Mouse (Mus musculus) gastrocnemius, postnatal 36 days (tissue): ENCODE data around the gene Rabepk. TPM values are rescaled to one million over a fixed set of nuclear protein-coding genes. Genes with fewer than 3 reads are reported as not detected.
A peak's percentile ranks its signal among the peaks of the same experiment; 100 is the strongest.
"Not testable (repeated sequence)": the region's sequence is repeated elsewhere in the genome, so short reads cannot be mapped to it uniquely, and the experiment has no call there.

ENCODE experiments used
- DNase-seq, 2 experiments: peaks; one replicate each; pipeline ENCODE4 v3.0.0; 2022
- intact Hi-C: fragments of 180-260 bp; cut with DNase I; formaldehyde crosslinking; loops from one replicate; pipeline ENCODE4 v1.15.1; 2025
- long read RNA-seq, 2 experiments: library from polyadenylated mRNA; stranded (forward); transcript quantifications; one replicate each; pipeline ENCODE4 v2.0.0; 2021
- total RNA-seq, 2 experiments: library from RNA; stranded (reverse); gene quantifications; 2 replicates each; pipeline ENCODE4 v1.2.3; 2021

The Rabepk gene
- 1 to 10 TPM; 7.5 to 8.6 TPM for total RNA-seq
- long read RNA-seq, experiment 1, partial matches to known transcripts, result 5 of 14 reads
- long read RNA-seq, experiment 1, other reads (novel, unspliced or antisense), result 5 of 14 reads
- long read RNA-seq, experiment 2, transcript Rabepk-207 (8 exons, 2,968 nt), result major isoform, 6 of 13 reads
- long read RNA-seq, experiment 2, partial matches to known transcripts, result 0 of 13 reads
- long read RNA-seq, experiment 2, other reads (novel, unspliced or antisense), result 6 of 13 reads

DNA sequence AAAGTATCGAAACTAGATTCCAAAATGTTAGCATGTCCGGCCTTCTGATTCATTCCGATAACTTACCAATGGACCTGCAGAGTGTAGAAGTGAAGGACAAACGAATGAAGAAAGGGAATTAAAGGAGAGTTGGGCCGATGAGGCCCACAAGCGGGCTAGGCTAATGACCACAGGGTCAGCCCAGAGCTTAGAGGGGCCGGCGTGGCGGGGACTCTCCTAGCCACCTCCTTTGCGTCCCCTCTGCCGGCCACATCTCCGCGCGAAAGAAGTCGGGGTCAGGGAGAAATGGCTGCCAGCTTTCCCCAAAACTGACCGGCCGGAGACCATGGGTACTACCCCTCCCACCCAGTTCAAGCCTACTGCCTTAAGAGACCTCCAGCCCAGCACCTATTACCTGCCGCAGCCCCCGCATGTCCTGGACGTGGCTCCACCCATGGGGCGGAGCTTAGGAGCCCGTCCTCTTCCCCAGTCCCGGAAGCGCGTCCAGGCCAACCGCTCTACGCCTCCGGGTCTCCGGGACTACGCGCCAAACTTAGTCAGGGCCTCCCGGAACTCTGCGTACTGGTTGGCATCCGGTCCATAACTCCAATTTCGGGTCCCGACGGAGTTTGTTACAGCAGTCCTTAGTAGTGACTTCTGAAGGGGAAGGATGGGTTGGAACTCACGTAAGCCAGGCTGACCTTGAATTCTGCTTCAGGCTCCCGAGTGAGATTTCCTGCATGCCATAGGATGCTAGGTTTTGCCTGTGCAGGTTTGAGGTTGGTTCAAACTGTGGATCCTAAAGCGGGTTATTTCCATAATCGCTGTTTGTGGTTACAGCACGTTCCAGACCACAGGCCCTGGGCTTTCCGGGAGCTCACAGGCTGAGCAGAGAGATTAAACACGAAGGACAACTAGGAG, at the start of gene Rabepk:
Gene Rabepk, minus strand, starts transcription at position 556 of the 900 bp plus-strand sequence.
- intact Hi-C loops, result no loop called here
- DNase-seq, result peak; percentile 70 to 78

DNA sequence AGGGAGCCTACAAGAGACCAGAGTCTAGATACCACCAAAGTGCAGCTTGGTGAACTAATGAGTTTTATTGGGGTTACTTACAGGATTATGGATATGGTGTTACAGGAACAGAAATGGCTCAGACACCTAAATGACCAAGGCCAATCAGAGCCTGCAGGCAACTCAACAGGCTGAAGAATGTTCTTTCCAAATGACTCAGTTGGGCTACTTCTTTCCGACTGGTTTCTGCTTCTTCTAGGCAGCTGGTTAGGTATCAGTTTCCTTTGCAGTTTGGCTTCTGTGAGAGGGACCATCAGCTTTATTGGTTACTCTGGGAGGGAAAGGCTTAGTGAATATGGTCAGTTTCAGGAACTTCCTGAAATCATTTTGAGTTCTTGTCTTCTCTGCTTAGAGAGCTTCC, 48.0 kb upstream of the Rabepk start:
- intact Hi-C loops, result no loop called here
- DNase-seq, result no peak

DNA sequence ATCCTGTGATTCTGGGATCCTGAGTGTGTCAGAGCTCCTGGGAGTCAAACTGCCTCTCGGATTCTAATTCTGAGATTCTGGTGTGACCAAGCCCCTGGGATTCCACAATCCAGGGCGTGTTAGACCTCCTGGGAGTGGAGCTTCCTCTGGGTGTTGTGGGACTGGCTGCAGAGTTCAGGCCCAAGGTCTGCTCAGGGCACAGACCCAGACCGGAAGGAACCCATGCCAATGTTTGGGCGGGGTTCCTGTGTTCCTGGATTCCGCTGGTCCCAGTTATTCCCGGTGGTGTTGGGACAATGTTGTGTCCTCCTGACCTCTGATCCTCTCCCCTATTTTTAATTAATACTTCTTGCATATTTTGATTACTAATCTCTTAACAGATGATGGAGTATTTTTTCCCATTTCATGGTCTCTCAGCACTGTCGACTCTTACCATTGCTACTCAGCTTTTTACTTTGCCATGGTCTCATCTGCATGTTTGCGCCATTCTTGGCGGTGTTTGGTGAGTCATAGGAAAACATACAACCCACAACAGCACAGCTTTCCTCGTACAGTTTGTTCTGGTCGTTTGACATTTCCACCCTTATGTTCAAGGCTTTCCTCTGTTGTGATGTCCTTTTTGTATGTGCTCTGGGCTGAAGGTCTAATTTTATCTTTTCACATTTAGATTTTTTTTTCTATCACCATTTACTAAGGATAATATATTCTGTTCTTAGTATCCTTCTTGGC, 43.7 kb upstream of the Rabepk start:
- intact Hi-C loops, result no loop called here
- peak; percentile 32 to 57 for DNase-seq

DNA sequence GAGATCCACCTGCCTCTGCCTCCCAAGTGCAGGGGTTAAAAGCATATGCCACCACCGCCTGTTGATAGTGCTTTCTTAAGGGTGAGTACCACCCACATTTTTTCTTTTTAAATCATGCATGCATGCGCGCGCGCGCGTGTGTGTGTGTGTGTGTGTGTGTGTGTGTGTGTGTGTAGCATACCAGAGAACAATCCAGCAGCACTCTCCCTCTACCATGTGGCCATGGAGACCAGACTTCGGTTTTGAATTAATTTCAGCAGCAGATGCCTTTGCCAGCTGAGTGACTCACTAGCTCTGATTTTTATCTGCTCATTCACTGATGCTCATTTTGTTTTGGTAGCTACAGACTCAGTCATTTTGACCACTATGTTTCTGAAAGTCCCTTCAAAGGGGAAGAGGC, 42.0 kb upstream of the Rabepk start:
- no peak for DNase-seq
- intact Hi-C loops, result no loop called here

DNA sequence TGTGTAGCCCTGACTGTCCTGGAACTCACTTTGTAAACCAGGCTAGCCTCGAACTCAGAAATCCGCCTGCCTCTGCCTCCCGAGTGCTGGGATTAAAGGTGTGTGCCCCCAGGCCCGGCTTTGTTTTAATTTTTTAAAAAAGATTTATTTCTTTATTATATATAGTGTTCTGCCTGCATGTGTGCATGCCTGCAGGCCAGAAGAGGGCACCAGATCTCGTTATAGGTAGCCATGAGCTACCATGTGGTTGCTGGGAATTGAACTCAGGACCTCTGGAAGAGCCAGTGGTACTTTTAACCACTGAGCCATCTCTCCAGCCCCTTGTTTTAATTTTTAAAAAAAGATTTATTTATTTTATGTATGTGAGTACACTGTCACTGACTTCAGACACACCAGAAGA, 40.4 kb upstream of the Rabepk start:
- intact Hi-C loops, DNase-seq: not testable (repeated sequence)

DNA sequence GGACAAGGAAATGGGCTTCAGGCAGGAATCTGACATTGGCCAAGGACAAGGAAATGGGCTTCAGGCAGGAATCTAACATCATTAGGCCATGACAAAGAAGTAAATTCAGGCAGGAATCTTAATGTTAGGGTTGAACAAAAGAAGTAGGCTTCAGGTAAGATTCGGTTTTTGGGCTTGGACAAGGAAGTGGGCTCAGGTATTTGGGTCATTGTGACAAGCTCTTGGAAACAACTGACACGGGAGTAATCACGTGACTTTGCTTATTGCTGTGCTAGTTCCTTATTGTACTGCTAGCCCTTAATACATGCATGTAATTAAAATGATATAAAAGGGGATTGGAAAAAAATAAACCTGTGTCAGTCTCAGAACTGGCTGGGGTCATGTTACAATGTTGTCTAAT, 36.0 kb upstream of the Rabepk start:
- intact Hi-C loops, result no loop called here

DNA sequence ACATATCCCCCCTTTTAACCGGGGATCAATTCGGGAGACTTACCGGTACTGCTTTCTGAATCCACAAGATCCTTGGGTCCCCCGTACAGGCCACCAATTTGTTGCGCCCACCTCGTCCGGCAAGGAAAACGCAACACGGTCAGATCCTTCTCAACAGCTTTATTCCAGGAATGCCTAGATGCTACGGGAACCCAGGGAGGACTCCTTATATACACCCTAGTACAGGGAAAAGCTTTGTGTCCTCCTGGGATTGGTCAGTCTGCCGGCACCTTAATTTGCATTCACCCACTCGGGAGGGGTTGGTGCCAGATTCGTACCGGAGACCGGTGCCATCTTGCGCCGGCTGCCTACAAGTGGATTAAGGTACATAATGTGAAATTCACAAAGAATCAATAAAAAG, 33.9 kb upstream of the Rabepk start:
- intact Hi-C loops, result no loop called here
- DNase-seq, result no peak

More for the DNA sequence above, 36.0 kb upstream of the Rabepk start:
- DNase-seq, result no peak

DNA sequence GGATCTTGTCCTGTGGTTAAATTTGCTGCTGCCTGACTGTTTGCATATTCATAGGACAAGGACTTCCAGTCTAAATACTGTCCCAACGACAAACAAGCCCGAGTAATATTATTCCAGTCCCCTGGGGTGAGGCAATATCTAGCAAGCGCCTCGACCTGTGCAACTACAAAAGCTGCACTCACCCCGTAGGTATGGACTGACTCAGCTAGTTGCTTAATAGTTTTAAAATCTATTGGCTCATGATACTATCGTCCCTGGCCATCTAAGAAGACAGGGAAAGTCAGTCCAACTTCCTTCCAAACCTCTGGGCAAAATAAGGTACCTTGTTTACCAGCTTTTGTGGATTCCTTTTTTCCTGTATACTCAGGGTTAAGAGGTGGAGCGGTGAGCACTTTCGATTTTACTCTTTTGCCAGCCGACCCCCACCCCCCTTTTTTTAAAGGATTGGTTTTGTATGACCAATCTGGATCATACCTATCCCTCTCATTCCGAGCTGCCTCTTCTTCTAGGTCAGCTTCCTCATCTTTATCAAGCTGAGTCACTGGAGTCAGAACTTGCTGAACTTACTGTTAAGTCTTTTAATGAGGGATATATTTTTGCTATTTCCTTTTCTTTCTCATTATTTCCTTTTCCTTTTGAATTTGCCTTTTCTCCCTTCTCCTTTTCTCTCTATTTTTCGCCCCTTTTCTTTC, 33.2 kb upstream of the Rabepk start, which contains the start of gene Gm34653:
Gene Gm34653, plus strand, starts transcription at position 242 of the 692 bp plus-strand sequence.
- DNase-seq, intact Hi-C loops: not testable (repeated sequence)

DNA sequence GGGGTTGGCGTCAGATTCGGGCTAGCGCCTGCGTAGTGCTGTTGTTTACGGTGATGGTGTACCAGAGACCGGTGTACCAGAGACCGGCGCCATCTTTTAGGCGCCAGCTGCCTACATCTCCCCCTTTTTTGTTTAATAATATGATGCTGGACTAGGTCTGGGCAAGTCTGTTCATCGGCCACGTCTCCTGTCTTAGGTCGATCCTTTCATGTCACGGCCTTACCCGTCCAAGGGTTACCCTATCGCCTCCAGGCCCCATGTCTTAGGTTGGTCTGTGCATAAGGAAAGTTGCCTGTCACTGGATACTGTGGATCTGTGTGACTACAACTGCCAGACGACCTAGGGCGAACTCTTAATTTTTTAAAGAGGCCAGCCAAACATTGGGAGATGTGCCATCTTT, 30.4 kb upstream of the Rabepk start:
- DNase-seq, intact Hi-C loops: not testable (repeated sequence)

DNA sequence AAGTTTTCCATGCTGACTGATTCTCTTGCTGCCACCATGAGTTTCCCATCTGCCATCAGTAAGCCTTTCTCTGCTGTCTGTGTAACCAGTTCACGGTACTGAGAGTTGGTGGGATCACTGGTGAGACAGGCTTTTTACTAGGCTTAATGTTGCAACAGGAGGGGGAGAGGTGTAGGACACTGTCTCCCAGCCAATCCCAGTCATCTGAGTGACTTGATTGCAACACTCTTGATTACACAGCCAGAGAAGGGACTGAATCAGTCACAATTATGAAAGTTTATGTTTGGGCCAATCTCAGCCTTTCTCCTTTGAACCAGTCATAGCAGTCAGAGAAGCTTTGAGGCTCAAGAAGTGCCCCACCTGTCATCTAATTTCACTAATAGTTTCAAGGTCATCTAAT, 28.3 kb upstream of the Rabepk start:
- no peak for DNase-seq
- intact Hi-C loops, result loop anchor here (5.0 kb wide), 1 partner anchor 39 kb away; no protein-coding TSS in a partner anchor

DNA sequence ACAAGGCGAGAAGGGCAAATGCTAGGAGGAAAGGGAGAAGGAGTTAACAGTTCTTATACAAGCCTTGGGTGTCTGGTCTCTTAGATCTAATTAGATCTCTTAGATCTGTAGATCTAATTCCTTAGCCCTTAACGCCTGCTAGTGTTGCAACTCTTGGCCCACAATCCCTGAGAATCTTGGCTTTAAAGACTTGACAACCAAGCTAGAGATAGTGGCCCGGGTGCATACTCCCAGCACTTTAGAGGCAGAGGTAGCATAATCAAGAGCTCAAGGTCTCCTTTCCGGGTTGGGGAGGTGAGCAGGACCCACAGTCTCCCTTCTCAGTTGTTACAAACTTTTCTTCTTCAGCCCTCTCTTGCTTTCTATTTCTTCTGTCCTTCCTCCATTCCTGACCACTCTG, 27.9 kb upstream of the Rabepk start:
- no peak for DNase-seq
- intact Hi-C loops, result loop anchor here (5.0 kb wide), 1 partner anchor 40 kb away; no protein-coding TSS in a partner anchor

DNA sequence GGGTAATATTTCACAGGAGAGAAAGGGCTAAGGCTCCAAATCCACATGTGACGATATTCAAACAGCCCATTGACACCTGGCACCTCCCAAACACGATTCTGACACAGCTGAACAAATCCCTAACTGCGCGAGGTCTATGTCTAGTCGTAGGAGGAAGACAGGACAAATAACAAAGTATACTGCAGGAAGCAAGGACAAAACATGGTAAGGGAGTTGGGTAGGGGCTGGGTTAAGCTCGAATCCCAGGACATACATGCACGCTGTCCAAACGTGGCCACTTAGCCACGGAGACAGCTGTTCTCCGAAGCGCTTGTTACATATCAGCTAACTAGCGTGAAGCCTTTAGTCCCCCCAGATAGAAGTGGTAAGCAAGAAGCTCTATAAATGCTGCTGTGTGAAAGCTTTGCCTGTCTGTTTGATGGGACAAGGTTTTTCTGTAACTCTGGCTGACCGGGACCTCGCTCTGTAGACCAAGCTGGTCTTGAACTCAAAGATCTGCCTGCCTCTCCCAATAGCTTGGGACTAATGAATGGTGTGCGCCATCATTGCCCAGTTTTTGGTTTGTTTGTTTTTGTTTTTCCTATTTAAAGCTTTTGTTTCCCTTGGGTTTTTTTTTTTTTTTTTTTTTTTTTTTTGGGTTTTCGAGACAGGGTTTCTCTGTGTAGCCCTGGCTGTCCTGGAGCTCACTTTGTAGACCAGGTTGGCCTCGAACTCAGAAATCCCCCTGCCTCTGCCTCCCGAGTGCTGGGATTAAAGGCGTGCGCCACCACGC, 26.9 kb upstream of the Rabepk start:
- intact Hi-C loops, result loop anchor here (5.0 kb wide), 1 partner anchor 41 kb away; no protein-coding TSS in a partner anchor
- DNase-seq, result no peak

DNA sequence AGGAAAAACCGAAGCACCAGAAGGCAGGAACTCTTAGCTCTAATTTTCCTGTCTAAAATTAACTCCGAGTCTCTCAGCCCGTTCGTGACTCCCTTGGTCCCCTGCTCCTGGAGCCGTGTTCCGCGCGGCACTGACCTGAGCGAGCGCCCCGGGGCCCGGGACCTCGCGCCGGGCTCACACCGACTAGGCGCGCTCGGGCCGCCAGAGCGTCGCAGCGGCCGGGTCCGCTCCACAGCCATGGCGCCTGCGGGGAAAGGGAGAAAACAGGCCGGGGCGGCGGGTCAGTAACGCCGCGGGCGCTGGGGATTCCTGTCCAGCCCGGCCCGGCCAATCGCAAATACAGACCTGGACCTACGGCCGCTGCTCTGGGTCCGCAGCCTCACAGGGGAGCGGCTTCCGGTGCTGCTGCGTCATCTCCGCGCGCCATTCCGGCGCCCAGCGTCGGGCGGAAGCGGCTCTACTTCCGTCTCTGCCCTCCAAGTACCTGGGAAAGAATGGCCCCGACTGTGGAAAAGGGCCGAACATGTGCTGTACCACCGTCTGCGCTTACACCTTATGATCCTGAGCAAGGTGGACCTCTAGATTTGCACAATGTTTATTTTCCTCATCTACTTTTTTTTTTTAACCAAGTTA, 26.2 kb upstream of the Rabepk start, which contains the start of gene Fbxw2:
Gene Fbxw2, minus strand, starts transcription at position 485 of the 633 bp plus-strand sequence.
- intact Hi-C loops, result loop anchor here (5.0 kb wide), 1 partner anchor 41 kb away; no protein-coding TSS in a partner anchor
- peak; percentile 83 to 85 for DNase-seq

DNA sequence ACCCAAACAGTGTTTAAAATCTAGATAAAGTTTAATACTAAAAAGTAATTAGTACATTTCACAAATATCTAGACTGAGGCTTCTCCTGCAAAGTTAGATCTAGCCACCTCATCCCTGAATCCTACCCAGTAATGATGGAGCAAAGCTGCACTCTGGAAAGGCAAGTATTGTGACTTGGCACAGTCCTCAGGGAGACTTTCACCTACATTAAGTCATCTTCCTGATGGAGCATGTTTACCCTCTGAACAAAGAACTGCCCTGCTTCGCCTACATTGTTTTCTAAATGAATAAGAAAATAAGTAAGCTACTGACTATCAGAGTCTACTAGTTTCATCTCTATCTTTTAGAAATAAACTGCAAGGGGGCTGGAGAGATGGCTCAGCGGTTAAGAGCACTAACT, 18.8 kb upstream of the Rabepk start:
- no peak for DNase-seq
- intact Hi-C loops, result no loop called here

DNA sequence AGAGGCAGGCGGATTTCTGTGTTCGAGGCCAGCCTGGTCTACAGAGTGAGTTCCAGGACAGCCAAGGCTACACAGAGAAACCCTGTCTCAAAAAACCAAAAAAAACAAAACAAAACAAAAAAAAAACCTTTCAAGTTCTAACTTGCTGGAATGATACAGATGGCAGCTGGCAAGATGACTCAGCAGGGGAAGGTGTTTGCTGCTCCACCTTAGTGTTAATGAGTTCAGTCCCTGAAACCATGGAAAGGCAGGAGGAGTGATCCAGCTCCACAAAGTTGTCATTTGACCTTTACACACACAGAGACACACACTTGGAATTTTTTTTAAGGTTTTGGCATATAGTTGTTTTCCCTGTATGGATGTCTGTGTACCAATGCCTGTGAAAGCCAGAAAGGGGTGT, 16.2 kb upstream of the Rabepk start:
- DNase-seq, intact Hi-C loops: not testable (repeated sequence)

DNA sequence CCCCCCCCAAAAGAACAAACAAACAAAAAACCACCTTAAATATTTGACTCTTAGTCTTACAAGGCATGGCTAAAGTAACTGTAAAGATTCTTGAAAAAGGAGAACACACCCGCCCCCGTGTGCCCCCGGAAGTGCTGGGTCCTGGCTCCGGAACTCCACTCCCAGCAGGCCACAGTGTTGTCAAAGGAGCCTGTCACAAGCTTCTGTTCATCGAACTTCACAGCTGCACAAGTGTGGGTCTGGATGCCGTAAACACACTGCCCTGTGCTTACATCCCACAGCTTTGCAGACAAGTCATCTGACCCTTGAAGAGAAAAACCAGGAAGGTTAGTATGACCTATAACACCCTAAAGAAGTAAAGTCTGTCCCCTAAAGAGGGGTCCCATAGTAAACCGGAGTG, 13.0 kb upstream of the Rabepk start:
- no peak for DNase-seq
- intact Hi-C loops, result no loop called here

DNA sequence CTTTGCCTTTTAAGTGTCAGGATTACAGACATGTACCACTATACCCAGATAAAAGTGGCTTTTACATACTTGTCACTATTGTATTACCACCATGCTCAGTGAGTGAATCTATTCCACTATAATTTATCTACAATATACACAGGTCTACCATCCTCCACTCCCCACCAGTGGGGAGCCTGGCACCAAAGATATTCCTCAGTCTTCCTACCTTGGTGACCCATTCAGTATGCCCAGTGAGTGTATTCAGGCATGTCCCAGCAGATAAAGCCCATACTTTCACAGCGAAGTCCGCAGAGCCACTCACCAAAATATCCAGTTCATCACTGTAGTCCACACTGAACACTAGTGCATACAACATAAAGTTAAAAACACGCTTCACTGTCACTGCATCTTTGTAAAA, 11.1 kb upstream of the Rabepk start:
- DNase-seq, result no peak
- intact Hi-C loops, result no loop called here

DNA sequence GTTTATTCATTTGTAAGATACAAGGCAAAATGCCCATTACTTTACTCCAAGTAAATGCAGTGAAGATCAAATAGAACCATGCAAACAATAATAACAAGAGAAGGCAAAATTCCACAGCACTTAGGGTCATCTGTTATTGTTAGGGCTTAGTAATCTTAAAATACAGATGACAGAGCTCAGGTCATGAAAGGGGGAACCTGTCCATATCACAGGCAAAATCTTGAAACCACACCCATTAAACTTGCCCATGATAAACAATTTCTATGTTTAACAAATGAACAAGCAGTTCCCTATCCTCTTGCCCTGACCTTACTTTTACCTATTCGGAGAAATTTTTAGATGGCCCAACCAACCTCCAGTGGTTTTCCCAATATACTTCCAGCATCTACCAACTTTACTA, 9.9 kb upstream of the Rabepk start:
- intact Hi-C loops, result no loop called here
- DNase-seq, result no peak

DNA sequence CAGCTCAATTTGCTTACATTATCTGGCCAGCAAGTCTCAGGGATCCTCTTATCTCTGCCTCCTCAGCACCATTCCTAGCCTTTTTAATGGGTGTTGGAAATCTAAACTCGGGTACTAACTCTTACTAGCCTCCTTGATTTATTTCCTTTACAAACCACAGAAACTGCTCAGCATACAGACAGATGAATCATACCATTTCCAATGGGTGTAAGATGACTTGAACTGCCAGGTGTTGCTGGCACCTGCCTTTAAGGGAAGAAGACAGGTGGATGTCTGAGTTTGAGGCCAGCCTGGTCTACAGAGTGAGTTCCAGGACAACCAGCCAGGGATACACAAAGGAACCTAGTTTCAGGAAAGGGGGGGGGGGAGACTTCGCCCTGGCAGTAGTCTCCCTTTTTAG, 8.3 kb upstream of the Rabepk start:
- intact Hi-C loops, result no loop called here
- DNase-seq, result no peak
